20 mouse cellular contexts compared by ENCODE assay signal in the genomic region with DNA sequence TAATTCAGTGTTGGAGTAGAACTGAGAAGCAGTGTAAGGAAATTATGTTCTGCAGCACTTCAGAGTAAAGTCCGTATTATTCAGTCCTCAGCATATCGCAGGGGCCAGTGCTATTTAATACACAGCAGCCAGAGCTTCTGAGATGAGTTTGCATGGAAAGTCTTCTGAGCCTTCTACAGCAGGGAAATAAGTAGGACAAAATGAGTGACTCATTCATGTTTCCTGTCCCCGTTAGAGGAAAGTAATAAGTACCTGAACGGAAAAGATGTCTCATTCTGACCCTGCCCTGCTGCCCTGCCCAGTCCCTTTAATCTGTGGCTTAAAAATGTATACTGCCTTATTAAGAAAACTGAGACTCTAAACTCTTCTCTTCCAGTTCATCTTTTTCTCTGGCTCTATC.
DNase-seq lines count a peak whose midpoint lies in the region; ATAC-seq lines count a peak whose summit lies in the region.
"Had no signal": no experiment of that assay in that cellular context is flagged by ENCODE, and none has a peak within 500 bp of the region (broad histone marks: within the 10 kb centered on the region; RNA-seq: fewer than 3 reads in every experiment).

No protein-coding gene starts in this region.

- DNase-seq in 416B (ENCODE audit: low read depth): peak; percentile 16
- DNase-seq in CD4-positive, CD25-positive, alpha-beta regulatory T cell, adult 2 months (ENCODE audit: low read depth, low spot score): peak; percentile 42
- no peak for DNase-seq in spleen, postnatal 14 days (ENCODE audit: low spot score in 2 of 2)
- DNase-seq in gastrocnemius, postnatal 4 days (ENCODE audit: low spot score in 2 of 2): no peak
- DNase-seq in yolk sac, embryonic 10.5 days (ENCODE audit: low spot score): no peak
- DNase-seq: adrenal gland, postnatal 10 days; adrenal gland, postnatal 36 days; B cell, adult 2 months; cerebellum, adult 2 months; cerebellum, adult 9-11 months; cerebellum, postnatal 25 days; forebrain, postnatal 0 days; gastrocnemius, postnatal 10 days; gastrocnemius, postnatal 36 days; heart, adult 11 months; kidney, adult 2 months had no signal

- peak; percentile 74 for ATAC-seq in activated CD4-positive, CD25-positive, alpha-beta regulatory T cell, adult 4 months
- ATAC-seq: forebrain, embryonic 14.5 days; forebrain, postnatal 0 days; hindbrain, embryonic 16.5 days; intestine, postnatal 0 days had no signal

Comparison
In these comparisons a context has a peak if more than half of its experiments do, and no peak if none do; other contexts are left out.
1. DNase-seq: peak in 416B (single experiment) and CD4-positive, CD25-positive, alpha-beta regulatory T cell, adult 2 months (single experiment); none in spleen, postnatal 14 days (0 of 2), gastrocnemius, postnatal 4 days (0 of 2) and yolk sac, embryonic 10.5 days (single experiment).